Mouse (Mus musculus): Measurements from ENCODE around the gene Ubiad1. TPM values are rescaled to one million over a fixed set of nuclear protein-coding genes. Genes with fewer than 3 reads are reported as not detected.

The Ubiad1 gene
- polyA plus RNA-seq (2016; fragmentation: Nextera tagmentation; extraction: Ambion mirVana): 22.9 and 23.6 TPM in 2 replicates

DNA sequence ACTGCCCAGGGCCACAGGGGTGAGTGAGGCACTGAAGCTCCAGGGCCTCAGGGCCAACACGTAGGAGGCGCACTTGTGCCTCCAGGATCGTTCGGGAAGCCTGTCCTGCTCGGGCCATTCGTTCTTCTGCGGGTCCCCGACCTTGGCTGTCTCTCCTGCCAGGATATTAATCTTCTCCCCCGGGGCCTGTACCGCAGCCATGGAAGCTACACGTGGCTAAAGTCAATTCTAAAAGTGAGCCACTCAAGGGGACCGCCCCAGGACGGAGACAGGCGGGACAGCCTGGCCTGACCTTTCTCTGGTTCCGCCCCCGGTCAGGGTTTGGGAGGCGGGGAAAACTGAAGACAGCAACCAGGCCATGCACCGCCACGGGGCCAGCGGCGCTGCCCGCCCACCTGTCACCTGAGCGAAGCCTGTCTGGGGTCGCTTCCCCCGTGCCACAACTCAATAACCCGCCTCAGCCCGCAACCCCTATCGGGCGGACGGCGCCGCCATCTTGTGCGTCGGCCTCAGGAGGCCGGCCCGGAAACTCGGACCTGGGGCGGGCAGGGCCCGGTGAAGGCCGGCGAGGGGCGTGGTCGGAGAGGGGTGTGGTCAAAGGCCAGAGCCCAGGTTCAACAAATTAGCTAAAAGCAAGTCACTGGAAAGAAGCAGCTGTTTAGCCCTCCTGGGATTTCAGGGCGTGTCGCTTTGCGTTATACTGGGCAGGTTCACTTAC is at the start of gene Ubiad1:
Gene Ubiad1 (minus strand): TSS at position 522 of the 718 bp plus-strand sequence.
- peaks cover 38% of the 10 kb centered on the region for H3K4me1 ChIP-seq
- peaks cover 22% of the 10 kb centered on the region for H3K36me3 ChIP-seq (replicated peaks)
- H3K27ac ChIP-seq (replicated peaks): peak within 1 kb of the TSS; percentile 92
- no peaks in the 10 kb centered on the region for H3K27me3 ChIP-seq (replicated peaks; ENCODE audit: low read depth, poor library complexity, severe bottlenecking)
- H3K4me3 ChIP-seq: peak within 1 kb of the TSS; percentile 93
- no peaks in the 10 kb centered on the region for H3K9me3 ChIP-seq
- under 1% methylated on average over 46 of the region's 46 CpGs for WGBS
- DNase-seq (ENCODE audit: low spot score): peak; percentile 93

- Histone ChIP-seq H3K9me3 (no peaks in the 10 kb centered on the region), H3K27ac (replicated peaks) (no peak overlapping the region), H3K4me3 (no peak overlapping the region), H3K36me3 (replicated peaks) (peaks cover 95% of the 10 kb centered on the region), H3K4me1 (0 out of 2 replicates have a peak, but pooled peaks cover 3% of the 10 kb centered on the region), H3K27me3 (replicated peaks; ENCODE audit: low read depth, poor library complexity, severe bottlenecking) (no peaks in the 10 kb centered on the region)
- 94% methylated on average over 7 of the region's 7 CpGs for WGBS
- DNase-seq (ENCODE audit: low spot score): no peak
Measured at GRCm38 (mm10) chr4:148491448-148491847, 46.9 kb upstream of the Ubiad1 start.

GRCm38 (mm10) chr4:148490502-148490901 is 45.9 kb upstream of the Ubiad1 start:
- 90% methylated on average over 6 of the region's 6 CpGs for WGBS
- H3K4me1 ChIP-seq: 0 out of 2 replicates have a peak, but pooled peaks cover 3% of the 10 kb centered on the region
- no peak overlapping the region for H3K4me3 ChIP-seq
- no peaks in the 10 kb centered on the region for H3K9me3 ChIP-seq
- DNase-seq (ENCODE audit: low spot score): no peak
- H3K36me3 ChIP-seq (replicated peaks): peaks cover 95% of the 10 kb centered on the region
- H3K27ac ChIP-seq (replicated peaks): no peak overlapping the region
- H3K27me3 ChIP-seq (replicated peaks; ENCODE audit: low read depth, poor library complexity, severe bottlenecking): no peaks in the 10 kb centered on the region

- Histone ChIP-seq H3K9me3 (no peaks in the 10 kb centered on the region), H3K4me1 (no peaks in the 10 kb centered on the region), H3K27me3 (replicated peaks; ENCODE audit: low read depth, poor library complexity, severe bottlenecking) (no peaks in the 10 kb centered on the region), H3K4me3 (no peak overlapping the region), H3K27ac (replicated peaks) (no peak overlapping the region), H3K36me3 (replicated peaks) (peaks cover 98% of the 10 kb centered on the region)
- 83% methylated on average over 2 of the region's 2 CpGs for WGBS
- DNase-seq (ENCODE audit: low spot score): no peak
Measured at GRCm38 (mm10) chr4:148487841-148488240, 43.3 kb upstream of the Ubiad1 start.

- 96% methylated on average over 12 of the region's 12 CpGs for WGBS
- Histone ChIP-seq H3K36me3 (replicated peaks) (peaks cover 98% of the 10 kb centered on the region), H3K9me3 (no peaks in the 10 kb centered on the region), H3K27ac (replicated peaks) (no peak overlapping the region), H3K27me3 (replicated peaks; ENCODE audit: low read depth, poor library complexity, severe bottlenecking) (no peaks in the 10 kb centered on the region), H3K4me3 (no peak overlapping the region), H3K4me1 (no peaks in the 10 kb centered on the region)
- no peak for DNase-seq (ENCODE audit: low spot score)
Measured at GRCm38 (mm10) chr4:148484511-148484910, 39.9 kb upstream of the Ubiad1 start.

- 82% methylated on average over 2 of the region's 2 CpGs for WGBS
- no peak overlapping the region for H3K4me3 ChIP-seq
- no peak overlapping the region for H3K27ac ChIP-seq (replicated peaks)
- H3K9me3 ChIP-seq: no peaks in the 10 kb centered on the region
- H3K36me3 ChIP-seq (replicated peaks): peaks cover 99% of the 10 kb centered on the region
- H3K27me3 ChIP-seq (replicated peaks; ENCODE audit: low read depth, poor library complexity, severe bottlenecking): no peaks in the 10 kb centered on the region
- DNase-seq (ENCODE audit: low spot score): no peak
- no peaks in the 10 kb centered on the region for H3K4me1 ChIP-seq
Measured at GRCm38 (mm10) chr4:148481557-148482168, 37.1 kb upstream of the Ubiad1 start.

DNA sequence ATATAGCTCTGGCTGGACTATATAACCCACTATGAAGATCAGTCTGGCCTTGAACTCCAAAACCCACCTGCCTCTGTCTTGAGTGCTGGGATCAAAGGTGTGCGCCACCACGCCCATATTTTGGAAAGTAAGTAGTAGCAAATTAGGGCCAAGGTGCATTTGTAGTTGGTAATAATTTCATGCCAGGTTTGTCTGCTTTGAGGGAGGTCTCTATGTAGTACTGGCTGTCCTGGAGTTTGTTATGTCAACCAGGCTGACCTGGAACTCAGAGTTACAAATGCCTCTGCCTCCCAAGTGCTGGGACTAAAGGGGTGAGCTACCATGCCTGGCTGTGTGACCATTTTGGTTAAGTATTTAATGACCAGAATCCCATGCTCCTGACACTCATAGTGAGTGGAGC is 35.7 kb upstream of the Ubiad1 start:
- H3K36me3 ChIP-seq (replicated peaks): peaks cover 99% of the 10 kb centered on the region
- no peaks in the 10 kb centered on the region for H3K4me1 ChIP-seq
- no peak overlapping the region for H3K4me3 ChIP-seq
- DNase-seq (ENCODE audit: low spot score): no peak
- H3K9me3 ChIP-seq: no peaks in the 10 kb centered on the region
- no peaks in the 10 kb centered on the region for H3K27me3 ChIP-seq (replicated peaks; ENCODE audit: low read depth, poor library complexity, severe bottlenecking)
- H3K27ac ChIP-seq (replicated peaks): no peak overlapping the region
- WGBS: 91% methylated on average over 2 of the region's 2 CpGs

- no peak overlapping the region for H3K27ac ChIP-seq (replicated peaks)
- no peak for DNase-seq (ENCODE audit: low spot score)
- WGBS: 87% methylated on average over 5 of the region's 5 CpGs
- H3K4me1 ChIP-seq: peaks cover 14% of the 10 kb centered on the region
- no peaks in the 10 kb centered on the region for H3K9me3 ChIP-seq
- H3K27me3 ChIP-seq (replicated peaks; ENCODE audit: low read depth, poor library complexity, severe bottlenecking): no peaks in the 10 kb centered on the region
- peaks cover 98% of the 10 kb centered on the region for H3K36me3 ChIP-seq (replicated peaks)
- no peak overlapping the region for H3K4me3 ChIP-seq
Measured at GRCm38 (mm10) chr4:148473496-148473895, 28.9 kb upstream of the Ubiad1 start.

DNA sequence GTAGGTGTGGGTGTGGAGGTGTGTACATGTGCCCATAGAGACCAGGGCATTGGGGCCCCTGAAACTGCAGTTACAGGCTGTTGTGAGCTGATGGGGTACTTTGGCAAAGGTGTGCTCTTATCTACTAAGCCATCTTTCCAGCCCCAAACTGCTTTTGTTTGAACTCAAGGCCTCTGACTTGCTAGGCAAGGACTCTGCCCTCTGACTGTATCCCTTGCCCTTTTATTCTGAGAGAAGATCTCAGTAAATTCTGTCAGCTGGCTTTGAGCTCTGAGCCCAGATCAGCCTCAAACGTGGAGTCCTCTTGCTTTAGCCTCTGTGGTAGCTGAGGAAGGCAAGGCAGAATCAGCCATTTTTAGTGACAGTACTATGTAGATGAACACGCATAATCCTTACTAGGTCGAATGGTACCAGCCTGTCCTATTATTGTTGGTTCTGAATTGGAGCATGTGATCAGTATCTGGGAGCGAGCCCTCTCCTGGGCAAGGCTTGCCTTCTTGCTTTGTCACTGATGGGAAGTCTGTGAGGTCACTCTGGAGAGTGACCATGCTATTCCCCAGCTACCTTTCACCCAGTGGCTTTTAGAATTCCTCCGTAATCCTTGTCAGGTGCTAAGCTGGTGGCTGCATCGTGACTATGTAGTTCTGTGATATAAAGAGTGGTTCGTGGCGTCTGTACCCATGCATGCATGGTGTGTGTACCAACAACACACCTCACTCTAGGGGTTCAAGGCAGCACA is 28.0 kb upstream of the Ubiad1 start:
- Histone ChIP-seq H3K4me3 (no peak overlapping the region), H3K27ac (replicated peaks) (no peak overlapping the region), H3K27me3 (replicated peaks; ENCODE audit: low read depth, poor library complexity, severe bottlenecking) (no peaks in the 10 kb centered on the region), H3K4me1 (peaks cover 14% of the 10 kb centered on the region), H3K9me3 (no peaks in the 10 kb centered on the region), H3K36me3 (replicated peaks) (peaks cover 99% of the 10 kb centered on the region)
- DNase-seq (ENCODE audit: low spot score): no peak
- WGBS: 91% methylated on average over 8 of the region's 8 CpGs

DNA sequence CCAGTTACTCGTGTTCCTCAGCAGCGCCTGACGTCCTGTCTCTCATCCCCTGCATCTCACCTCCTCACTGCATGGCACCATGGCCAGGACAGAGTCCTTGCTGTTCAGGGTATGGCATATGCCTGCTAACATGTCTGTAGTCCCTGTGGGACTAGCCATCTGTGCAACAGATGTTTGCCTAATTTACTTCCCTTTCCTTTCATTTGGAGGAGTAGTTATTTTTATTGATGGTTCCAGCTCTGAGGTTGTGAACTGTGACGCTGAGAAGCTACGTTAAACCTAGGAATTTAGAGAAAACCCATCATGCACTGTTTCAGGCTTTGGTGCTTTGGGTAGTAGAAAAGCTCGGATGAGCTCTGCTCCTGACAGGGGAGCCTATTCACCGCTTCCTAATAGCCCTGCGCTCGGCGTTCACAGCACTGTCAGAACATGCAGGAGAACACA is 26.8 kb upstream of the Ubiad1 start:
- Histone ChIP-seq H3K4me3 (no peak overlapping the region), H3K9me3 (no peaks in the 10 kb centered on the region), H3K27me3 (replicated peaks; ENCODE audit: low read depth, poor library complexity, severe bottlenecking) (no peaks in the 10 kb centered on the region), H3K4me1 (peaks cover 14% of the 10 kb centered on the region), H3K27ac (replicated peaks) (peak overlapping the region; percentile 48; the same call in 1 of the 2 replicates), H3K36me3 (replicated peaks) (peaks cover 99% of the 10 kb centered on the region)
- WGBS: 76% methylated on average over 10 of the region's 10 CpGs
- peak; percentile 21 for DNase-seq (ENCODE audit: low spot score)

- Histone ChIP-seq H3K27ac (replicated peaks) (no peak overlapping the region), H3K27me3 (replicated peaks; ENCODE audit: low read depth, poor library complexity, severe bottlenecking) (no peaks in the 10 kb centered on the region), H3K4me1 (peaks cover 14% of the 10 kb centered on the region), H3K4me3 (no peak overlapping the region), H3K36me3 (replicated peaks) (peaks cover 99% of the 10 kb centered on the region), H3K9me3 (no peaks in the 10 kb centered on the region)
- no peak for DNase-seq (ENCODE audit: low spot score)
- WGBS: 91% methylated on average over 11 of the region's 11 CpGs
Measured at GRCm38 (mm10) chr4:148469487-148470252, 25.1 kb upstream of the Ubiad1 start.

DNA sequence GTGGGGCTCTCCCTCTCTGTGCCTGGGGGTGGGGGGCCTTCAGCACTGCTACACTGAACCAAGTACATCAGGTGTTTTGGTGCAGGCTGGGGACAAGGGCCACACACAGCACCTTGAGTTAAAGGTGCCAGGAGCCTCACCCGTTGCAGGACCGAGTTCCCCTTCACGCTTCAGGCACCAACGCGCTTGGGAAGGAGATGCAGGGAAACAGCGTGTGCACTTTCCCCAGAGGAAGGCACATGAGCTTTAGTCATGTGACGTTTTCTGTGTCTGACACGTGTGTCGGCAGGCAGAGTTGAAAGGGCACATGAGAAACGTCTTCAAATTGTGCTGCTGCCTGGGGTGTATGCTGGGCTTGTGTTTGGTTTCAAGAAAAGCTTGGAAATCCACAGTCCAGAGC is 23.8 kb upstream of the Ubiad1 start:
- Histone ChIP-seq H3K27ac (replicated peaks) (no peak overlapping the region), H3K4me1 (peaks cover 14% of the 10 kb centered on the region), H3K9me3 (no peaks in the 10 kb centered on the region), H3K36me3 (replicated peaks) (peaks cover 100% of the 10 kb centered on the region), H3K27me3 (replicated peaks; ENCODE audit: low read depth, poor library complexity, severe bottlenecking) (no peaks in the 10 kb centered on the region), H3K4me3 (no peak overlapping the region)
- no peak for DNase-seq (ENCODE audit: low spot score)
- WGBS: 90% methylated on average over 10 of the region's 10 CpGs
